19 mouse cellular contexts compared by ENCODE assay signal in genomic region chr10:25533513-25534246, GRCm38 (mm10). TPM values are rescaled to one million over a fixed set of nuclear protein-coding genes. Genes with fewer than 3 reads are reported as not detected.
DNase-seq lines count a peak whose midpoint lies in the region; ATAC-seq and TF ChIP-seq lines count a peak whose summit lies in the region.
"Had no signal": no experiment of that assay in that cellular context is flagged by ENCODE, and none has a peak within 500 bp of the region (broad histone marks: within the 10 kb centered on the region; RNA-seq: fewer than 3 reads in every experiment).

No protein-coding gene starts in this region.

- H3K4me1 ChIP-seq in heart, embryonic 11.5 days (ENCODE audit: control insufficient read depth, insufficient read depth, low read length), result peaks cover 13% of the 10 kb centered on the region
- no peaks in the 10 kb centered on the region; the same call in 1 of the 2 replicates for H3K4me1 ChIP-seq in heart, adult 2 months (ENCODE audit: control insufficient read depth, insufficient read depth, low read length)
- peaks cover 26% of the 10 kb centered on the region for H3K4me1 ChIP-seq in liver, adult 2 months (ENCODE audit: control insufficient read depth, insufficient read depth, low read length)
- H3K4me1 ChIP-seq in liver, embryonic 11.5 days (replicated peaks; ENCODE audit: control insufficient read depth, insufficient read depth, low read length), result no peaks in the 10 kb centered on the region
- H3K4me1 ChIP-seq in limb, embryonic 13.5 days, result no peaks in the 10 kb centered on the region; the same call in 1 of the 2 replicates
- H3K4me1 ChIP-seq: forebrain, embryonic 10.5 days; midbrain, embryonic 13.5 days had no signal

- WGBS in heart, embryonic 11.5 days (ENCODE audit: insufficient replicate concordance), result 33% methylated on average over 9 of the region's 9 CpGs
- 47% methylated on average over 9 of the region's 9 CpGs for WGBS in heart, adult 2 months
- 19% methylated on average over 9 of the region's 9 CpGs for WGBS in liver, adult 2 months
- 69% methylated on average over 9 of the region's 9 CpGs for WGBS in liver, embryonic 11.5 days
- WGBS in limb, embryonic 13.5 days, result 72% methylated on average over 9 of the region's 9 CpGs

- H3K79me3 ChIP-seq in C2C12 (ENCODE audit: low read depth), result no peaks in the 10 kb centered on the region

- no peaks in the 10 kb centered on the region for H3K9me3 ChIP-seq in heart, embryonic 11.5 days (replicated peaks; ENCODE audit: control insufficient read depth, low read length)
- H3K9me3 ChIP-seq in liver, embryonic 11.5 days (ENCODE audit: control insufficient read depth, low read length), result no peaks in the 10 kb centered on the region
- no peaks in the 10 kb centered on the region for H3K9me3 ChIP-seq in limb, embryonic 13.5 days
- H3K9me3 ChIP-seq: forebrain, embryonic 10.5 days; midbrain, embryonic 13.5 days had no signal

- TF ChIP-seq POLR2A in heart, adult 2 months (IDR thresholded peaks at IDR 0.05; ENCODE audit: insufficient read depth, low read depth, low read length), result no peak
- TF ChIP-seq POLR2A in liver, adult 2 months (IDR thresholded peaks at IDR 0.05; ENCODE audit: extremely low read depth, insufficient read depth, low read length), result no peak

- no peak for ATAC-seq in heart, embryonic 11.5 days (replicated peaks; ENCODE audit: insufficient number of reproducible peaks, low FRiP score, low TSS enrichment)
- ATAC-seq in liver, embryonic 11.5 days (replicated peaks; ENCODE audit: low FRiP score), result no peak
- ATAC-seq in limb, embryonic 13.5 days (ENCODE audit: low FRiP score, low read depth), result peak; percentile 85
- ATAC-seq: inflammation-experienced regulatory T-cells, adult 6 months; midbrain, embryonic 13.5 days had no signal

- intact Hi-C loops in heart, adult 2 months (cut with DNase I), result no loop called here
- intact Hi-C loops in gastrocnemius, postnatal 14 days (cut with DNase I; ENCODE audit: low total_unique reads), result no loop called here

- no peak overlapping the region for H3K4me3 ChIP-seq in heart, embryonic 11.5 days (ENCODE audit: low read depth, low read length)
- H3K4me3 ChIP-seq in heart, adult 2 months, result no peak overlapping the region
- H3K4me3 ChIP-seq in liver, adult 2 months (ENCODE audit: insufficient read depth, low read depth, low read length), result peak overlapping the region; percentile 61; the same call in 1 of the 2 replicates
- no peak overlapping the region for H3K4me3 ChIP-seq in liver, embryonic 11.5 days (ENCODE audit: low read depth, low read length)
- no peak overlapping the region for H3K4me3 ChIP-seq in C2C12 (ENCODE audit: insufficient read depth, poor library complexity, severe bottlenecking)
- no peak overlapping the region for H3K4me3 ChIP-seq in limb, embryonic 13.5 days
- H3K4me3 ChIP-seq: forebrain, embryonic 10.5 days; midbrain, embryonic 13.5 days had no signal

- no peak for TF ChIP-seq CTCF in heart, adult 2 months (IDR thresholded peaks at IDR 0.05)
- no peak for TF ChIP-seq CTCF in liver, adult 2 months (IDR thresholded peaks at IDR 0.05; ENCODE audit: low read depth, low read length)
- no peak for TF ChIP-seq CTCF in C2C12 (IDR thresholded peaks at IDR 0.05; ENCODE audit: control insufficient read depth, insufficient read depth, insufficient read length)

- H3K27me3 ChIP-seq in heart, embryonic 11.5 days (ENCODE audit: control insufficient read depth, insufficient read depth, low read length), result no peaks in the 10 kb centered on the region
- H3K27me3 ChIP-seq in heart, adult 2 months (ENCODE audit: control insufficient read depth, insufficient read depth, low read length), result no peaks in the 10 kb centered on the region
- no peaks in the 10 kb centered on the region for H3K27me3 ChIP-seq in liver, adult 2 months (ENCODE audit: control insufficient read depth, insufficient read depth, low read length)
- no peaks in the 10 kb centered on the region for H3K27me3 ChIP-seq in liver, embryonic 11.5 days (replicated peaks; ENCODE audit: control insufficient read depth, insufficient read depth, low read length)
- H3K27me3 ChIP-seq in C2C12 (ENCODE audit: control insufficient read depth, insufficient read depth, insufficient read length), result no peaks in the 10 kb centered on the region
- H3K27me3 ChIP-seq in limb, embryonic 13.5 days, result no peaks in the 10 kb centered on the region
- H3K27me3 ChIP-seq: midbrain, embryonic 13.5 days had no signal

- no peaks in the 10 kb centered on the region for H3K36me3 ChIP-seq in heart, embryonic 11.5 days (ENCODE audit: control insufficient read depth, insufficient read depth, low read length)
- H3K36me3 ChIP-seq in heart, adult 2 months (ENCODE audit: control insufficient read depth, insufficient read depth, low read length), result no peaks in the 10 kb centered on the region
- peaks cover 17% of the 10 kb centered on the region for H3K36me3 ChIP-seq in liver, adult 2 months (ENCODE audit: control insufficient read depth, insufficient read depth, low read length)
- H3K36me3 ChIP-seq in liver, embryonic 11.5 days (ENCODE audit: control insufficient read depth, insufficient read depth, low read length), result no peaks in the 10 kb centered on the region
- H3K36me3 ChIP-seq in C2C12 (ENCODE audit: control insufficient read depth, insufficient read depth), result no peaks in the 10 kb centered on the region
- no peaks in the 10 kb centered on the region for H3K36me3 ChIP-seq in limb, embryonic 13.5 days
- H3K36me3 ChIP-seq: forebrain, embryonic 10.5 days; midbrain, embryonic 13.5 days had no signal

- H3K79me2 ChIP-seq in heart, adult 2 months (replicated peaks; ENCODE audit: control insufficient read depth, insufficient read depth, low read length), result no peaks in the 10 kb centered on the region
- peaks cover 29% of the 10 kb centered on the region; the same call in 1 of the 2 replicates for H3K79me2 ChIP-seq in liver, adult 2 months (ENCODE audit: control insufficient read depth, insufficient read depth, low read length)
- H3K79me2 ChIP-seq in C2C12 (ENCODE audit: control insufficient read depth, insufficient read depth), result no peaks in the 10 kb centered on the region

- H3K4me2 ChIP-seq in heart, embryonic 11.5 days, result no peak overlapping the region
- no peak overlapping the region for H3K4me2 ChIP-seq in liver, embryonic 11.5 days
- H3K4me2 ChIP-seq in limb, embryonic 13.5 days (replicated peaks), result no peak overlapping the region
- H3K4me2 ChIP-seq: midbrain, embryonic 13.5 days had no signal

- H3ac ChIP-seq in C2C12 (ENCODE audit: control insufficient read depth, insufficient read length, low read depth), result no peak overlapping the region

- 0 out of 2 replicates have a peak overlapping the region, but pooled peaks have one; percentile 15 for H3K27ac ChIP-seq in heart, embryonic 11.5 days (ENCODE audit: low read depth, low read length)
- no peak overlapping the region for H3K27ac ChIP-seq in heart, adult 2 months
- H3K27ac ChIP-seq in liver, adult 2 months (replicated peaks; ENCODE audit: insufficient read depth, low read depth, low read length), result peak overlapping the region; percentile 99
- H3K27ac ChIP-seq in liver, embryonic 11.5 days (ENCODE audit: low read depth, low read length), result no peak overlapping the region
- H3K27ac ChIP-seq in limb, embryonic 13.5 days, result no peak overlapping the region
- H3K27ac ChIP-seq: forebrain, embryonic 10.5 days; midbrain, embryonic 13.5 days; stomach, postnatal 0 days had no signal

- no peak for DNase-seq in heart, adult 2 months
- no peak for DNase-seq in liver, adult 2 months (ENCODE audit: extremely low read depth, low read depth, low spot score)
- DNase-seq in liver, embryonic 11.5 days (ENCODE audit: low spot score), result no peak
- DNase-seq in MN1 (ENCODE audit: low spot score), result no peak
- no peak for DNase-seq in gastrocnemius, postnatal 14 days
- DNase-seq: cerebellum, adult 9-11 months; gastrocnemius, postnatal 36 days; kidney, postnatal 14 days; lung, postnatal 36 days; thymus, postnatal 36 days had no signal

- TF ChIP-seq EP300 in heart, adult 2 months (IDR thresholded peaks at IDR 0.05; ENCODE audit: insufficient read depth, low read depth, low read length), result no peak

- no peak overlapping the region for H3K9ac ChIP-seq in heart, embryonic 11.5 days (ENCODE audit: low read depth, low read length)
- H3K9ac ChIP-seq in heart, adult 2 months (ENCODE audit: low read depth, low read length), result no peak overlapping the region
- H3K9ac ChIP-seq in liver, adult 2 months (ENCODE audit: low read depth, low read length), result peak overlapping the region; percentile 84
- no peak overlapping the region for H3K9ac ChIP-seq in liver, embryonic 11.5 days (ENCODE audit: low read depth, low read length)
- H3K9ac ChIP-seq in limb, embryonic 13.5 days, result no peak overlapping the region
- H3K9ac ChIP-seq: midbrain, embryonic 13.5 days had no signal

TF ChIP-seq in C2C12, 6 proteins besides CTCF, POLR2A, EP300 and RAD21:
- TF ChIP-seq MYOD1 (IDR thresholded peaks at IDR 0.05; ENCODE audit: control insufficient read depth, insufficient read length, low read depth) (peak; percentile 99), MYOG (IDR thresholded peaks at IDR 0.05; ENCODE audit: control insufficient read depth, extremely low read depth, insufficient read length) (no peak)

RNA-seq across cellular contexts. Expression of gene Smlr1, which starts 2.4 kb away (rescaled TPM):
- polyA plus RNA-seq in heart, embryonic 11.5 days (2014; fragmentation: Nextera tagmentation; extraction: Ambion mirVana), result not detected in 2 replicates
- not detected for total RNA-seq in heart, adult 2 months (2021)
- polyA plus RNA-seq in heart, adult 2 months (2012; rRNA removed), result not detected in 2 replicates
- total RNA-seq in liver, adult 2 months (2014; rRNA removed), result 79.3 and 89.4 TPM in 2 replicates
- 64.7 and 68.6 TPM in 2 replicates for polyA plus RNA-seq in liver, adult 2 months (2012; rRNA removed)
- 2.2 and 2.4 TPM in 2 replicates for polyA plus RNA-seq in liver, embryonic 11.5 days (2014; fragmentation: Nextera tagmentation; extraction: Ambion mirVana)
- not detected for polyA plus RNA-seq in C2C12 (2012; fragmentation: generic; extraction: Trizol)
- not detected in 2 replicates for polyA plus RNA-seq in limb, embryonic 13.5 days (2015; fragmentation: Nextera tagmentation; extraction: Ambion mirVana)
- not detected for total RNA-seq in gastrocnemius, postnatal 14 days (2021)
- total RNA-seq: gastrocnemius, postnatal 36 days had no signal
- polyA plus RNA-seq: embryonic facial prominence, embryonic 11.5 days; forebrain, embryonic 10.5 days; hindbrain, embryonic 11.5 days; inflammation-experienced regulatory T-cells, adult 6 months; midbrain, embryonic 13.5 days had no signal

Comparison
In these comparisons a context has a peak if more than half of its experiments do, and no peak if none do; other contexts are left out.
1. H3K27ac ChIP-seq: peak in heart, embryonic 11.5 days (single experiment) and liver, adult 2 months (single experiment); none in heart, adult 2 months (single experiment), liver, embryonic 11.5 days (single experiment) and limb, embryonic 13.5 days (single experiment).
2. RNA of gene Smlr1, which starts 2.4 kb away (polyA plus RNA-seq): 64.7 to 68.6 TPM in liver, adult 2 months; 2.2 to 2.4 TPM in liver, embryonic 11.5 days, not detected in limb, embryonic 13.5 days, not detected in heart, embryonic 11.5 days, not detected in heart, adult 2 months and not detected in C2C12 (single experiment); every median in the first group is over 10 times any median in the second.